Mouse (Mus musculus) neural tube, embryonic 11.5 days (tissue): ENCODE data around the gene Cand2. TPM values are rescaled to one million over a fixed set of nuclear protein-coding genes. Genes with fewer than 3 reads are reported as not detected.

Source experiments
- ATAC-seq: fragments of 200-750 bp; cut with Nextera tagmentation; 2 replicates; pipeline ENCODE4 v1.8.0; 2017; ENCODE audit warnings: moderate number of reproducible peaks, mild to moderate bottlenecking, moderate TSS enrichment, moderate library complexity; ENCODE audit not compliant: insufficient read depth, low FRiP score, low TSS enrichment
- DNase-seq: peaks from one replicate; pipeline ENCODE4 v3.0.0-alpha.2; 2015; ENCODE audit warnings: low spot score
- H3K27ac ChIP-seq: fragments of 300-500 bp; sonication (generic); 2 replicates; pipeline ENCODE4 v1.5.1; 2014; ENCODE audit warnings: low read depth, mild to moderate bottlenecking, low read length
- H3K27me3 ChIP-seq: fragments of 300-500 bp; sonication (generic); 2 replicates; pipeline ENCODE4 v1.6.1; 2014; ENCODE audit warnings: mild to moderate bottlenecking, low read length, mixed read lengths; ENCODE audit not compliant: control insufficient read depth, insufficient read depth
- H3K36me3 ChIP-seq: fragments of 300-500 bp; sonication (generic); 2 replicates; pipeline ENCODE4 v1.6.1; 2014; ENCODE audit warnings: mild to moderate bottlenecking, low read length, moderate library complexity, mixed read lengths; ENCODE audit not compliant: control insufficient read depth, insufficient read depth
- H3K4me1 ChIP-seq: fragments of 300-500 bp; sonication (generic); 2 replicates; pipeline ENCODE4 v1.6.1; 2014; ENCODE audit warnings: low read length, mixed read lengths; ENCODE audit not compliant: control insufficient read depth, insufficient read depth
- H3K4me2 ChIP-seq: fragments of 300-500 bp; sonication (generic); 2 replicates; pipeline ENCODE4 v1.6.1; 2014; ENCODE audit warnings: low read depth, mild to moderate bottlenecking, moderate library complexity
- H3K4me3 ChIP-seq: fragments of 300-500 bp; sonication (generic); 2 replicates; pipeline ENCODE4 v1.5.1; 2014; ENCODE audit warnings: low read depth, low read length
- H3K9ac ChIP-seq: fragments of 300-500 bp; sonication (generic); 2 replicates; pipeline ENCODE4 v1.6.1; 2014; ENCODE audit warnings: mild to moderate bottlenecking, low read length
- H3K9me3 ChIP-seq: fragments of 300-500 bp; sonication (generic); 2 replicates; pipeline ENCODE4 v1.6.1; 2016; ENCODE audit warnings: low read length; ENCODE audit not compliant: control insufficient read depth
- WGBS: fragments of 180-500 bp; shearing (Covaris S2); extraction: QIAGEN DNeasy Blood & Tissue Kit; methylation state at CpG from one replicate; pipeline ENCODE4 v1.1.7; 2014; 5-methylcytosine and 5-hydroxymethylcytosine counted together
- polyA plus RNA-seq: library from polyadenylated mRNA; unstranded; fragments of >200 nt; fragmentation: Nextera tagmentation; extraction: Ambion mirVana; gene quantifications from 2 replicates; pipeline ENCODE4 v1.2.1, GENCODE M21; 2014

Gene Cand2
- polyA plus RNA-seq, 1 experiment from 2014 or later = 37.7 TPM

- no peaks in the 10 kb centered on the region for H3K9me3 ChIP-seq
- DNase-seq = no peak
These were observed 17.7 kb downstream of the Cand2 start for GRCm38 (mm10) chr6:115791842-115792686.

GRCm38 (mm10) chr6:115792691-115793215, 18.4 kb downstream of the Cand2 start:
- no peak overlapping the region for H3K4me3 ChIP-seq
- ATAC-seq (no peak), DNase-seq (no peak)
- H3K27me3 ChIP-seq = no peaks in the 10 kb centered on the region
- no peak overlapping the region for H3K27ac ChIP-seq
- H3K36me3 ChIP-seq = peaks cover 26% of the 10 kb centered on the region
- H3K4me2 ChIP-seq = no peak overlapping the region
- 92% methylated on average over 21 of the region's 21 CpGs for WGBS
- H3K9me3 ChIP-seq = no peaks in the 10 kb centered on the region
- no peak overlapping the region for H3K9ac ChIP-seq
- no peaks in the 10 kb centered on the region for H3K4me1 ChIP-seq

More at GRCm38 (mm10) chr6:115791842-115792686, 17.7 kb downstream of the Cand2 start:
- no peaks in the 10 kb centered on the region for H3K4me1 ChIP-seq
- no peak overlapping the region for H3K9ac ChIP-seq
- no peak overlapping the region for H3K4me3 ChIP-seq
- ATAC-seq = no peak
- no peak overlapping the region for H3K27ac ChIP-seq
- H3K36me3 ChIP-seq = peaks cover 25% of the 10 kb centered on the region
- H3K4me2 ChIP-seq = no peak overlapping the region
- WGBS = 92% methylated on average over 34 of the region's 34 CpGs
- no peaks in the 10 kb centered on the region for H3K27me3 ChIP-seq

- no peaks in the 10 kb centered on the region for H3K27me3 ChIP-seq
- no peak overlapping the region for H3K9ac ChIP-seq
- no peaks in the 10 kb centered on the region for H3K9me3 ChIP-seq
- ATAC-seq (no peak), DNase-seq (no peak)
- no peak overlapping the region for H3K4me2 ChIP-seq
- WGBS = 97% methylated on average over 3 of the region's 3 CpGs
- H3K36me3 ChIP-seq = peaks cover 37% of the 10 kb centered on the region
- H3K4me3 ChIP-seq = no peak overlapping the region
- H3K27ac ChIP-seq = no peak overlapping the region
- peaks cover 8% of the 10 kb centered on the region for H3K4me1 ChIP-seq
These were observed 27.5 kb downstream of the Cand2 start for GRCm38 (mm10) chr6:115801811-115802210.

GRCm38 (mm10) chr6:115803541-115804382, 29.4 kb downstream of the Cand2 start:
- Histone ChIP-seq H3K4me3 (no peak overlapping the region), H3K9ac (no peak overlapping the region), H3K27ac (no peak overlapping the region), H3K36me3 (peaks cover 28% of the 10 kb centered on the region), H3K4me2 (no peak overlapping the region), H3K9me3 (no peaks in the 10 kb centered on the region), H3K4me1 (peaks cover 15% of the 10 kb centered on the region), H3K27me3 (no peaks in the 10 kb centered on the region)
- ATAC-seq = peak; percentile 57; the same call in 1 of the 2 replicates
- peak; percentile 78 for DNase-seq
- 48% methylated on average over 16 of the region's 16 CpGs for WGBS

- Histone ChIP-seq H3K9ac (no peak overlapping the region), H3K4me1 (peaks cover 15% of the 10 kb centered on the region), H3K9me3 (no peaks in the 10 kb centered on the region), H3K4me3 (no peak overlapping the region), H3K27ac (no peak overlapping the region), H3K4me2 (no peak overlapping the region), H3K36me3 (peaks cover 25% of the 10 kb centered on the region), H3K27me3 (no peaks in the 10 kb centered on the region)
- DNase-seq (no peak), ATAC-seq (no peak)
- 68% methylated on average over 10 of the region's 10 CpGs for WGBS
These were observed 30.3 kb downstream of the Cand2 start for GRCm38 (mm10) chr6:115804432-115805192.

GRCm38 (mm10) chr6:115807464-115808195, 33.3 kb downstream of the Cand2 start:
- Histone ChIP-seq H3K9ac (peak overlapping the region; percentile 85), H3K27me3 (no peaks in the 10 kb centered on the region), H3K4me3 (peak overlapping the region; percentile 63), H3K9me3 (no peaks in the 10 kb centered on the region), H3K27ac (peak overlapping the region; percentile 94), H3K4me2 (peak overlapping the region; percentile 83), H3K4me1 (peaks cover 15% of the 10 kb centered on the region), H3K36me3 (peaks cover 15% of the 10 kb centered on the region)
- DNase-seq = peak; percentile 11
- no peak for ATAC-seq
- 3% methylated on average over 15 of the region's 15 CpGs for WGBS

- Histone ChIP-seq H3K9me3 (no peaks in the 10 kb centered on the region), H3K9ac (peak overlapping the region; percentile 85), H3K27ac (peak overlapping the region; percentile 94), H3K27me3 (no peaks in the 10 kb centered on the region), H3K36me3 (peaks cover 15% of the 10 kb centered on the region), H3K4me3 (peak overlapping the region; percentile 63), H3K4me2 (peak overlapping the region; percentile 83), H3K4me1 (peaks cover 15% of the 10 kb centered on the region)
- DNase-seq = no peak
- 0% methylated on average over 22 of the region's 22 CpGs for WGBS
- no peak for ATAC-seq
These were observed 33.8 kb downstream of the Cand2 start for GRCm38 (mm10) chr6:115808196-115808487.
